Mouse (Mus musculus): ENCODE data around the gene Fam214b.

The Fam214b gene

DNA sequence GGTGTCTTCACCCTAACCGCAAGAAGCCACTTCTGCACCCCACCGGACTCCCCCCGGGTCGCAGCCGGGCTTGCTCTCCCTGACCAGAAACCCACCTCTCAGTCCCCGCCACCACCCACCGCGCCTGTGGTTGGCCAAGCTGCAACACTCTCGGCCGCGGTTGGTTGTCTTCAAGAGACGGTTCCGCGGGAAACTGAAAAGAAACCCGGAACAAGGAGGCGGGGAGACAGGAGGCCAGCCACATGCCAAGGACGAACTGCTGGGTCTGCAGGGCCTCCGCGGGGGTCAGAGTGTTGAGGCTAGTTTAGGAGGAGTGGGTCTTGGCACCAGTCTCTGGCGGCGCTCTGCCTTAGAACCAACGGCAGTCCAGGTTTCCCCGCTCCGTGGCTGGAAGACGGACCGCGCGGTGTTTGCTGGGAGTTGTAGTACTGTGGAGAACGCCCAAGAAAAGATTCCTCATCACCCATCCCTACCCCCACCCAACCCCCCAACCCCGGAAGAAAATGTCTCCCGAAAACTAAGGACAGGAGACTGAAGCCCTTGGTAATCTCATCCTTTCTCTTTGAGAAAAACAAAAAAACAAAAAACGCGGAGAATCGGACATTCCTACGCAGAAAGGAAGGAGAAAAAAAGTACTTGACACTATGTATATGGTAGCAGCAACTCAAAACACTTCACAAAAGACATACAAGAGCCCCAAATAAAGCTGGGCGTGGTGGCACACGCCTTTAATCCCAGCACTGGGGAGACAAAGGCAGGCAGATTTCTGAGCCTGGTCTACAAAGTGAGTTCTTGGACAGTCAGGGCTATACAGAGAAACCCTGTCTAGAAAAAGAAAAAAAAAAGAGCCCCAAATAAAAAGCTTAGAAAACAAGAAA lies 35.6 kb downstream of the Fam214b start, which contains the start of gene Fancg:
Gene Fancg (minus strand): TSS at position 346 of the 878 bp plus-strand sequence.
- DNase-seq (ENCODE audit: low spot score) = peak; percentile 83

DNA sequence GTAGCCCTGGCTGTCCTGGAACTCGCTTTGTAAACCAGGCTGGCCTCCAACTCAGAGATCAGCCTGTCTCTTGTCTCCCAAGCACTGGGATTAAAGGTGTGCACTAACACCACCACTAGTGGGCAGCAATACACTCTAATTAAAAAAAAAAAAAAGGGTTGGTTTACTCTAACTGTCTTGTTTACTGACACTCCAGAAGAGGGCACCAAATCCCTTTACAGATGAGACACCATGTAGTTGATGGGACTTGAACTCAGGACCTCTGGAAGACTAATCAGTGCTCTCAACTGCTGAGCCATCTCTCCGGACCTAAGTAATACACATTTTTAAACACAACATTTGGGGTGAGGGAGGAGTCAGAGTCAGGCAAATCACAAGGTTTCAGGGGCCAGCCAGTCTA lies 40.3 kb downstream of the Fam214b start:
- peak; percentile 19 for DNase-seq (ENCODE audit: low spot score)

- no peak for DNase-seq (ENCODE audit: low spot score)
Observed at GRCm38 (mm10) chr4:43004951-43005350, 41.1 kb downstream of the Fam214b start.

- DNase-seq (ENCODE audit: low spot score) = no peak
Observed at GRCm38 (mm10) chr4:43002756-43003439, 43.1 kb downstream of the Fam214b start.

GRCm38 (mm10) chr4:43001272-43001671 lies 44.7 kb downstream of the Fam214b start:
- DNase-seq (ENCODE audit: low spot score) = no peak

GRCm38 (mm10) chr4:43000141-43000986 lies 45.7 kb downstream of the Fam214b start, which contains the start of gene Vcp:
TSS of gene Vcp (minus strand) at chr4:43000507.
- peak; percentile 99 for DNase-seq (ENCODE audit: low spot score)

- peak; percentile 77 for DNase-seq (ENCODE audit: low spot score)
Observed at GRCm38 (mm10) chr4:42999451-43000140, 46.4 kb downstream of the Fam214b start.

DNA sequence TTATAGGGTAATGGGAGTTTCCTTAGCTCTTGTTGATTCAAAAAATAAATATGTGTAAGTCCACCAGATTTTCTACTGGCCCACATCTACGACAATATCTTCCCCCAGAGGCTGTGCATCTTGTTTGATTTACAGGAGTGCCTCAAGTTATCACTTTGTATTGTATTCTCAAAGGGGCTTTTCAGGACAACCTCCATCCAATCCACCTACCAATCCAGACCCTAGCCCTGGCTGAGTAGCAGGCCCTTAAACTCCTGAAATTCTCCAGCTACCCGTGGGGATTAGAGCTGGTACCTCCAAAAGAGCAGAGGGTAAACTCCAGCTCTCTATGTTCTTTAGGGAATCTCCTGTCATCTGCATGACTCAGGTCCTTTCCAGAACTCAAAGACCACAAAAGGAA lies 48.0 kb downstream of the Fam214b start:
- no peak for DNase-seq (ENCODE audit: low spot score)

DNA sequence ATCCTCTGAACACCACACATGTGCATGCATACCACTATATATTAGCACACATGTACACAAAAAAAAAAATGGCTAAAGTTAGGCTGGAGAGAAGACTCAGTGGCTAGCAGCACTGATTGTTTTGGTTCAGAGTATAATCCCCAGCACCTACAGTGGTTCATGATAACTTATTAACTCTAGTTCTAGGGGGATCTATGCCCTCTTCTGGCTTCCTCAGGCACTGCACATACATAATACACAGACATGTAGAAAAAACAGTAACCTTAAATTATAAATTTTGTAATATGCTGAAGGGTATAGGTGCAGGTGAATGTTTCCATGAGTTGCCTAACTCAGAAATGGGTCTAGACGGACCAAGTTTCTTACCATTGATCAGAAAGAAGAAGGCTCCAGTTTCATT lies 57.7 kb downstream of the Fam214b start:
- no peak for DNase-seq (ENCODE audit: low spot score)

All from urinary bladder, postnatal 14 days (tissue).